Mouse (Mus musculus) adrenal gland, adult 10 weeks (tissue): Measurements from ENCODE around the gene Rps11. TPM values are rescaled to one million over a fixed set of nuclear protein-coding genes. Genes with fewer than 3 reads are reported as not detected.

Source experiments
- polyA plus RNA-seq: library from polyadenylated mRNA; stranded (reverse); fragments of 350-450 nt; fragmentation: Illumina TruSeq; extraction: RNeasy Lipid Tissue Mini Kit (QIAGEN cat#74804); gene quantifications from one replicate; pipeline ENCODE4 v1.2.3, GENCODE M21; 2014; ENCODE audit warnings: low read depth, low replicate concordance

Gene Rps11
- polyA plus RNA-seq: 313 TPM

DNA sequence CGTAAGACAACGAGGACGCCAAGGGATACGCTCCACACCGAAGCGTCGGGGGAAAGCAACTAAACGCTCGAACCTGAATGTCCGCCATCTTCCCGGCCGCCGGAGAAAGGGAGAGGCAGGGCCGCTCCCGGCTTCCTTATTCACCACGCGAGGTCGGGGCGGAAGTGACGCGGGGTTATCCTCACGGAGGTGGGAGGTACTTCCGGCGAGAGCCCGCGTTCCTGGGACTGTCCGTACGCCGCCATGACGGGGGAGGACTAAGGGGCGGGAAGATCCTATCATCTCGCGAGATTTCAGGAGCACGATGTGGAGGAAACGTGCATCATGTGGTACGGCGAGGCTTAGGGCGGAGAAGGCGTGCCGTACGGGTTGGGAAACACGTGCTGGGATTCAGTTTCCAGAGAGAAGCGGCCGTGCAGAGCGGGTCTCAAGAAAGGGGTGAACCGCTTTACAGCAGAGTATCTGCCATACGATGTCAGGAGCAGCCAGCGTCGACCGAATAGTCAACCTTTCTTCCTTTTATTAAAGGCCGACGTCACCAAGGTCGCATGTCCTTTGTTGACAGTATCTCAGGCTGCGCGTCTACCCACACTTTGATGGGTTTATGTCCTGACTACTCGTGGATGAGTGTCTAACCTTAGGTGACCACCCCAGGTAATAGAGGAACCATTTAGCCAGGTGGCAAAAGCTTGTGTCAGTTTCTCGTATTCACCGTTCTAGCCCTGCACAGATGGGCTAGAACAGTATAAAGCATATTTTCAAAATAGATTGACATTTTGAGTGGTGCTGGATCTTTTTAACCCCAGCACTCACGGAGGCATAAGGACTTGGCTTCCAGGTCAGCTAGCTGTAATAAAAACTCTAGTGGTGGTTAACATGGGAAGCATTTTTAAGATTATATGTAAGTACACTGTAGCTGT lies at the start of gene Rps11:
Gene Rps11, minus strand, starts transcription at position 216 of the 920 bp plus-strand sequence.

DNA sequence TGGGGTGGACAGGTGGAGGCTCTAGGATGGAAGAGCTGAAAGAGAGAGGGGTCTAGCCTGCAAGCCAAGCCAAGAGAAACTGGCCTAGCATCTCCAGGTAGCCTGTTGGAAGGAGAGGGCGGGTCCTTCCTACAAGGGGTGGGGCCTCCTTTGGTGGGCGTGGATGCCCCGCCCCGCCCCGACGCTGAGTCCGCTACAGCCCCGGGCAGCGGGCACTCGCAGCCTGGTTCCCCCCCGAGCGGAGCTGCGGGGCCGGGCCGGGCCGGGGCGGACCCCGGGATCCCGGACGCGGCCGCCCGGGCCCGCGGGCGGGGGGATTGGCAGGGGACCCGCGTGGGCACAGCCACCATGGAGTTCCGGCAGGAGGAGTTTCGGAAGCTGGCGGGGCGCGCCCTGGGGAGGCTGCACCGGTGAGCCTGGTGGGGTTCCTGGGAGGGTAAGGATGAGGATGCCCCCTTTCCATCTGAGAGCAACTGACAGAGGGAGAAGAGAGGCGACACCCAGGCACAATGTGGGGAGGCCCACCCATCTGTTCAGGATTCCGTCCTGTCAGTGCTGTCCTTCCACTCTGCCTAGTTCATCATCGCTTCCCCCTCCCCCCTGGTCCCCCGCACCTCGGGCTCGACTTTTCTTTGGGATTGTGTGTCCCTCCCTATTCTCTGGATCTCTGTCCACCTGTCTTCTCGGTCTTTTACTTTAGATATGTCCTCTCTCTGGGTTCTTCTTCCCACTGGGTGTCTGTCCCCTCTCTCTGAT lies 39.7 kb upstream of the Rps11 start, which contains the start of gene Slc17a7:
Gene Slc17a7, plus strand, starts transcription at position 215 of the 756 bp plus-strand sequence.

DNA sequence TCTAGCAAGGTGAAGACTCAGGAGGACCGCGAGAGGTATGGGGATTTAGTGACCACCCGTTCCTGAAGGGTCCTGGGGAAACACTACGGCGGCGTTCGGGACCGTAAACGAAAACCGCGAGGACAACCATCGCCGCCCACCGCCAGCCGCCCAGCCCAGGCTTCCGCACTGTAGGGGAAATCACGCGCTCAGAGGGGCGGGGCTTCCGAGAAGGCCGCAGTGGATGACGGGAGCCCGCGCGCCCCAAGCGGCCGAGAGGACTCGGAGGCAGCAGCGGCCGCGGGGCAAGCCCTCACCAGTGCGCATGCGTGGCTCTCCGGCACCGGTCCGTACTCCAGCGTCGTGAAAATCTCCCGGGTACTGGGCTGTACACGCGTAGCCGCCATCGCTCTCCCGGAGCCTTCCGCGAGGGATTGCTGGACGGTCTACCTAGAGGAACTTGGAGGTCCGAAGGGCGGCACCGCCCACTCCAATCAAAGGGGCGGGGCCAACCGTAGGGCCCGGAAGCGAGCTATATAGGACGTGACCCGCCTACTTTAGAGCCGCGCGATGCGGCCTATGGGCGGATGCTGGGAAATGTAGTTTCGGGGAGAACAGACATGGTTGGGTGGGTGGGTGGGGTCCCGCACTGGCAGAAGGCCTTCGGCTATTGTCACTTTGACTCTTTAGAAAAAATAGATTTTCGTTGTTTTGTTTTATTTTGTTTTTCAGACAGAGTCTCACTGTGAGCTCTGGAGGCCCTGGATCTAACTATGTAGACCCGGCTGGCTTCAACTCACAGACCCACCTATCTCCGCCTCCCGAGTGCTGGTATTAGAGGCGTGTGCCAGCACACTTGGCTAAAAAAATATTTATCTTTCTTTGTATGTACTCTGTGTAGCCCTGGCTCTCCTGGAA lies 30.1 kb upstream of the Rps11 start, which contains the start of the genes Pih1d1 and Aldh16a1:
Gene Pih1d1, plus strand, starts transcription at position 208 of the 897 bp plus-strand sequence.
Gene Aldh16a1, minus strand, starts transcription at position 489 of the 897 bp plus-strand sequence.

DNA sequence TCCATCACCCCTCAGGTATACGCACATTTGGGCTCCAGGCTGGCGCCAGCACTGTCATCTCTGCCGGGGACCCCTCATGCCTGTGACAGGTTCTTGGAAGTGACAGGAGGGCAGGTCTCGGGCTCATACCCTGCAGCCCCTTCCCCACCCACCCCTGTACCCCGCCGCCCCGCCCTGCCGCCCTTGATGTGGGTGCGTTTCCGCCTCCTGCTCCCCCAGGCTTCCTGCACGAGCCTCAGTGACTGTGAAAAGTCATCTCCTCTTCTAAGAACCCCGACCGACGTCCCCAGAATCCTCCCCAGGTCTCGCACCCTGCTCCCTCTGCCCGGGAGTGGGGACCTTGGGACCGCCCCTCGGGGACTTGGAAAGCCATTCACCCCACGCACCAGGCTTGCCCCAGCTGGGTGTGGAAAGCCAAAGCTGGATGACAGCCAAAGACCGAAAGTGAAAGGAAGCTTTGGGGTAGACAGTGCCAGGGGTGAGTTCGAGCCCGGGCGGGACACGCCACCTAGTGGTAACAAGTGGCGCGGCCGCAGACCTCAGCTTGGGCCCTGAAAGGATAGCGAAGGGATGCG lies 11.8 kb upstream of the Rps11 start, which contains the start of the genes Gm45713 and Flt3l:
Gene Gm45713, minus strand, starts transcription at position 239 of the 575 bp plus-strand sequence.
Gene Flt3l, minus strand, starts transcription at position 440 of the 575 bp plus-strand sequence.

DNA sequence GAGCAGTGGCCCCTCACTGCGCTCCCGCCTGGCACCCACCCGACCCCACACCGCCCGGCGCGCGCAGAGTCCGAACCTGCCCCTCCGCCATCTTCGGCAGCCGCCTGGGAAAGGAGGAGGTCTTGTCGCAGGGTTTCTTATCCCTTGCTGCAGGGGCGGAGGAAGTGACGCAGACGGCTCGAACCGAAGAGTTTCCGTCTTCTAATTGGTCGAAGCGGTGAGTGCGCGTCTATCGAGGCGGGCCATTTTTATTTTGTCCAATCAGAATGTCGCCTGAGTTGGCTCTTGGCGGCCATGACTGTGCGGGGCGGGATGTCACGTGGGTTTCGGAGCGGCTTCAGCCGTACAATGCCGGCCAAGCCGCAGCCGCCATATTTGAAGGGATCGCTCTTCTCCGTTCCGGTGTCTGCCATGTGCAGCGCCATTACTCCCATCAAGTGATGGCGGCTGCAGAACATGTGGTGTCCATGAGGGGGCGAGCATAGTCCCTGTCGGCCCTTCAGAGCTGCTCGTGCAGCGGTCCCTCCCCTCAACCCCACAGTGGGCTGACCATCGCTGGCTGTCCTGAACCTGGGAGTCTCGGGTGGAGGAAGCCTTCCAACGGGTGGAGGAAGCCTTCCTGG lies 4.5 kb upstream of the Rps11 start, which contains the start of gene Rpl13a:
Gene Rpl13a, minus strand, starts transcription at position 138 of the 623 bp plus-strand sequence.

DNA sequence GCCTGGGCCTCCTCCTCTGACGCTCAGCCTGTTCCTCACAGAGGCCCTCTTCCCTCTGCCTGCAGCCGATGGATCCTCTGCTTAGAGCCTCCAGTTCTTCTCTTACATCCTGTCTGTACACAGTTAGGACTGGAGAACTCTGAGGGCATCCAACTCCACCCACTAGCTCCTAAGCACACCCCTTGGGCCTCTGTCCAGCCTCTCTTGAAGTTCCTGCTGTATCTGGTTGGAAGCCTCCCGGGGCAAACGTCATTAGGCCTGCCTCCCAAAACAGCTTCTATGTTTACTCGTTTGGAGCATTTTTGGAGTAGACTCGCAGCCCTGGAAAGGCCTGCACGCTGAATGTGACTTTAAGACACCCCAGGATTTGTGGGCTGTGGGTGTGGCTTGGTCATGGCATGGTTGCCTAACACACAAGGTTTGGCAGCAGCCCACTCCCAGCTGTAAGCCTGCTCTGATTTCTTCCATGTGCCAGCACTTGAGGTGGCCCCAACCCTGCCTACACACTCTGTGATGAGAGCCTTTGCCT lies 20.5 kb downstream of the Rps11 start, which contains the start of gene Fcgrt:
Gene Fcgrt, minus strand, starts transcription at position 200 of the 529 bp plus-strand sequence.

DNA sequence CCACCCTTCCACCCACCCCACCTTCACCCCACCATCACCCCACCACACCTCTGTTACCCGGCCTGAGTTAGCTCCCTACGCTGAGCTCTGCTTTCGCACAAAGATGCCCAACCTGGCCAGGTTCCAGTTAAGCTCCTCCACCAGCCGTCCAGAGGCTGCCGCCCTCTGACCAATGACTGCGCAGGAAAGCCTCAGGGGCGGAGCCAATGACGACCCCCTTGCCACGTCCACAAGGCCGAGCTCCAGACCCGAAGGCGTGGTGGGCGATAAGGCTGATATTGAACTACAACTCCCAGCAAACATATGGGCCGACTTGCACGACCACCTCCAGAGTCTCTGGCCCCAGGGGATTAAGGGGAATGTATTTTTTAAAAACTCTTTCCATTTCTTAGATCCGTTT lies 32.2 kb downstream of the Rps11 start, which contains the start of gene Rcn3:
Gene Rcn3, minus strand, starts transcription at position 174 of the 400 bp plus-strand sequence.

Other genes starting within 250 kb of the Rps11 start
- gene Med25, start 231.7 kb downstream of the Rps11 start, polyA plus RNA-seq: 4.0 TPM
- 6.5 TPM for gene Fuz, start 228.4 kb downstream of the Rps11 start, polyA plus RNA-seq
- 23.6 TPM for gene Ap2a1, start 194.9 kb downstream of the Rps11 start, polyA plus RNA-seq
- not detected for gene Tsks, start 181.2 kb downstream of the Rps11 start, polyA plus RNA-seq
- 0.70 TPM for gene Cpt1c, start 149.6 kb downstream of the Rps11 start, polyA plus RNA-seq
- gene Prmt1, start 137.9 kb downstream of the Rps11 start, polyA plus RNA-seq: 9.0 TPM
- gene Irf3, start 126.8 kb downstream of the Rps11 start, polyA plus RNA-seq: 24.6 TPM
- not detected for gene Bcl2l12, start 125.7 kb downstream of the Rps11 start, polyA plus RNA-seq
- gene Scaf1, start 108.1 kb downstream of the Rps11 start, polyA plus RNA-seq: 4.1 TPM
- gene Rras, start 106.5 kb downstream of the Rps11 start, polyA plus RNA-seq: 5.8 TPM
- gene Prr12, start 71.6 kb downstream of the Rps11 start, polyA plus RNA-seq: 0.41 TPM
- gene Nosip, start 62.0 kb downstream of the Rps11 start, polyA plus RNA-seq: 7.3 TPM
- gene Prrg2, start 61.8 kb downstream of the Rps11 start, polyA plus RNA-seq: 3.9 TPM
- gene Rcn3, start 32.2 kb downstream of the Rps11 start, polyA plus RNA-seq: not detected
- gene Fcgrt, start 20.6 kb downstream of the Rps11 start, polyA plus RNA-seq: 21.6 TPM
- gene Rpl13a, start 4.3 kb upstream of the Rps11 start, polyA plus RNA-seq: 287 TPM
- not detected for gene Gm45713, start 11.8 kb upstream of the Rps11 start, polyA plus RNA-seq
- gene Flt3l, start 12.0 kb upstream of the Rps11 start, polyA plus RNA-seq: 11.4 TPM
- 2.8 TPM for gene Pih1d1, start 29.9 kb upstream of the Rps11 start, polyA plus RNA-seq
- gene Aldh16a1, start 30.1 kb upstream of the Rps11 start, polyA plus RNA-seq: 2.0 TPM
- gene Slc17a7, start 39.5 kb upstream of the Rps11 start, polyA plus RNA-seq: not detected
- not detected for gene Gfy, start 55.1 kb upstream of the Rps11 start, polyA plus RNA-seq
- not detected for gene Pth2, start 56.6 kb upstream of the Rps11 start, polyA plus RNA-seq
- not detected for gene Ccdc155, start 80.5 kb upstream of the Rps11 start, polyA plus RNA-seq
- gene Dkkl1, start 87.7 kb upstream of the Rps11 start, polyA plus RNA-seq: not detected
- gene Tead2, start 91.3 kb upstream of the Rps11 start, polyA plus RNA-seq: 2.2 TPM
- gene Cd37, start 114.7 kb upstream of the Rps11 start, polyA plus RNA-seq: 0.52 TPM
- gene Slc6a16, start 116.6 kb upstream of the Rps11 start, polyA plus RNA-seq: not detected
- not detected for gene Slc6a21, start 153.1 kb upstream of the Rps11 start, polyA plus RNA-seq
- gene Trpm4, start 209.3 kb upstream of the Rps11 start, polyA plus RNA-seq: 0.29 TPM
- 0.87 TPM for gene Hrc, start 210.9 kb upstream of the Rps11 start, polyA plus RNA-seq
- not detected for gene Ppfia3, start 242.6 kb upstream of the Rps11 start, polyA plus RNA-seq
- not detected for gene Lin7b, start 246.1 kb upstream of the Rps11 start, polyA plus RNA-seq